Mouse (Mus musculus): ENCODE results near the gene Snapc5.

The Snapc5 gene

GRCm38 (mm10) chr9:64199897-64200296, 20.8 kb downstream of the Snapc5 start:
- DNase-seq (ENCODE audit: low spot score), result no peak

DNA sequence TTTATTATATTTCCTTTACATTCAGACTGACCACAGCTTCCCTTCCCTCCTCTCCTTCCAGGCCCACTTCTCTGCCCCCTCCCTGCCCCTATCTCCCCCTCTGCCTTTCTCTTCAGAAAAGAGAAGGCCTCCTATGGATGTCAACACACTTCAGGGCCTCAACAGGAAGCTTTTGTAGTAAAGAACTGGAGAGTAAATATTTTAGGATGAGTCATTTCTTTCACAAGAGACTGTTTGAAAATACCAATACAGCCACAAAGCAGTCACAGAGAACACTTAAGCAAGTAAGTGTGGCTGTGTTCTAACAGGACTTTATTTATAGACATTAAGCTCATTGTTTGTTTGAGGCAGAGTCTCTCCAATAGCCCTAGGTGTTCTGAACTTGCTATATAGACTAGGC, 23.3 kb downstream of the Snapc5 start:
- DNase-seq (ENCODE audit: low spot score), result no peak

DNA sequence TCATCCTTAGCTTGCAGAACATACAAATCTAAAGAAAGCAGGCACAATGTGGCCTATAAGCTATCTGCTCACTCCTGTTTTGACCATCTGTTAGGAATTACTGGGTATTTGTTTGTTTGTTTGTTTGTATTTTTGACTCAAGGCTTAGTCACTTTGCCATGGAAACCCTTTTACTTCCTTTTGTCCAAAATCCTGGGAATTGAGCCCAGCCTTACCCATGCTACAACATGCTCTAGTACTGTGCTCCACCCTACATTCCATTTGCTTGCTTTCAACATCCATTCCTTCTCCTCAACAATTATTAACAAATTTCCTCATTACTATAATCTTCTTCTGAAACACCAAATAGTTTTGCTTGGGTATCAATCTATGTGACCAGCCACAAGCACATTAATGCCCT, 23.8 kb downstream of the Snapc5 start:
- no peak for DNase-seq (ENCODE audit: low spot score)

GRCm38 (mm10) chr9:64207509-64208084, 28.5 kb downstream of the Snapc5 start:
- no peak for DNase-seq (ENCODE audit: low spot score)

DNA sequence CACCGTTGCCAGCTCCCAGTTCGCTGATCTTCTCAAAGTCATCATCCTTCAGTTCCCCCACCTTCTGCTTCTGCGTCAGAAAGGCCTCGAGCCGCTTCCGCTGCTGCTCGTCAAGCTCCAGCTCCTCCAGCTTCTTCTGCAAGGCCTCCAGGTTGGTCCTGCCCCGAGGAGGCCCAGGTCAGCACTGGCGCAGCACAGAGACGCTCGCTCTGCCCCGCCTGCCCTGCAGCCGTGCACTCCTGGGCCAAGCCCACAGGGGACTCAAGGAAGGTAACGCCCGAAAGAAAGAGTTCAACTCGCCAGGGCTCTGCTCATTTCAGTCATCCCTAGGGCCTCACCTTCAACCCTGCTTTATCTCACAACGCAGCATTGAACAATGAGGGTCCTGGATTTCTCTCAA, 35.4 kb downstream of the Snapc5 start:
- no peak for DNase-seq (ENCODE audit: low spot score)

DNA sequence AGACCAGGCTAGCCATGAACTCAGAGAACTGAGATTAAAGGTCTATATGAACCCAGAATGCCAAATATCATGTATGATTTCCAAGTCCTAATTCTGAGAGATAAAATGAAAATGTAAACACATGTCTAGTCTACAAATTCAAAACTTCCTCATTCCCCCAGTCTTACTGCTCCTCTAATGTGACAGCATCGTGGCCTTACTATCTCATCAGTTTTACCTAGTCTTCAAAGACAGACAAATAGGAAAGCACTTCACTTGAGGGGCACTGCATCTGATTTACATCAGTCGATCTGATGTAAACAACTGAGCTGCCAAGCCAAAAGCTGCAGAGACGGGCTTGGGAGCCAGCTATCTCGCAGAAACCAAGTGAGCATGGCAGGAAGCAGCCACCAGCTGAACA, 37.0 kb downstream of the Snapc5 start:
- DNase-seq (ENCODE audit: low spot score), result no peak

- DNase-seq (ENCODE audit: low spot score), result no peak
Observed at GRCm38 (mm10) chr9:64216641-64217040, 37.6 kb downstream of the Snapc5 start.

DNA sequence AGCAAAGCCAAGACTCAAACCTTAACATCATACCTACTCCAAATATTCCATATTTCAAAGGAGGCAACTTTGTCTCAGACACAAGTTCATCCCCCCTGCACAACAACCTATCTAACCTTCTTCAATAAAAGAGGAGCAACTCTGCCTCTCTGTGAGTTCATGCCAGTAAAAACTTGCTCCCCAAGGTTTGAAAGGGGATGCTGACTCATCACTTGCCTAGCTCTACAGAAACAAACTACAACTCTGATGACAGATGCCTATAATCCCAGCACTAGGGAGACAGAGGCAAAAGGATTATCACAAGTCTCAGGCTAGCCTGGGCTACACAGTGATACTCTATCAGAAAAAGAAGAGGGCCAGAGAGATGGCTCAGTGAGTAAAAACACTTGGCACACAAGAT, 38.8 kb downstream of the Snapc5 start:
- no peak for DNase-seq (ENCODE audit: low spot score)

DNA sequence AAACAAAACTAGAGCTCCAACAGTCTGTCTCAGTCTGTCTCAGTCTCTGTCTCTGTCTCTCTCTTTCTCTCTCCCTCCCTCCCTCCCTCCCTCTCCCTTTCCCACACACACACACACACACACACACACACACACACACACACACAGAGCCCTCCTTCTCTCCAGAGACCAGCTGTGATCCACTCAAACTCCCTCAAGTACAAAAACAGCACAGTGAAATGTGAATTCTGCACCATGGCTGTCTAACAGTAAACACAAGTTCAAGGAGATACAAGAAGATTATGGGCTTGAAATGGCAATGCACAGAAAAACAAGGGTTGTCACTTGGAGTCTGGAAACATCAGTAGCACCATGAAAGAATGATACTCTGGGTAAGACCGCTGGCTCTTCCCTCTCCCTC, 40.2 kb downstream of the Snapc5 start:
- DNase-seq (ENCODE audit: low spot score), result no peak

- no peak for DNase-seq (ENCODE audit: low spot score)
Observed at GRCm38 (mm10) chr9:64219772-64220420, 40.8 kb downstream of the Snapc5 start.

- no peak for DNase-seq (ENCODE audit: low spot score)
Observed at GRCm38 (mm10) chr9:64220603-64221002, 41.5 kb downstream of the Snapc5 start.

DNA sequence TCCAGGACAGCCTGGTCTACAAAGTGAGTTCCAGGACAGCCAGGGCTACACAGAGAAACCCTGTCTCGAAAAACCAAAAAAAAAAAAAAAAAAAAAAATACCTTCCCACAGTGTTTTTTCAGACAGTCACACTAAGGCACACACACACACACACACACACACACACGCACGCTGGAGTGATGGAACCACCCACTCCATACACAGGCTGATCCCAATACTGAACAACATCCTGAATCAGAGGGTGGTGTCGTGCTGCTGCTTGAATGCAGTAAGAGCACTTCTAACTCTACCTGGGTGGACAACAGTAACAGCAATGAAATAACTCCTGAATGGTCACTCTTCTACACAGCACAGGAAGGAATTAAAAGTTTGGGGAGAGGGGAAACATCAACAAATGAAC, 42.4 kb downstream of the Snapc5 start:
- DNase-seq (ENCODE audit: low spot score), result no peak

GRCm38 (mm10) chr9:64222098-64222497, 43.0 kb downstream of the Snapc5 start:
- DNase-seq (ENCODE audit: low spot score), result no peak

DNA sequence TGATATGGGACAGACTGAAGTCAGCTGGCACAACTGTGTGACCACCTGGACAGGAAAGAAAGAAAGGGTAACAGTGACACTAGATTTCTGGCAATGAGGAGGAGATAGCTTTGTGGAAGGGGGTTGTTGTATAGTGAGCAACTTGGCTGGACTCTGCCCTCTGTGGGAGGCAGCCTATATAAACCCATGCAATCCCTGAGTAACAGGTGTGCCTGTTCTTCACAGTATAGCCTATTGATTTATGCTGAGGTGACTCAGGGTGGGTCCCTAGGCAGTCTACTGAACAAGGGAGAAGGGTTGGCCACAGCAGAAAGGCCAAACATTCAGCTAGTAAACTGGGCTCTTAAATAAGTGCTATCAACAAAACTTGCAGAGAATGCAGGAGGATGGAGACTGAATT, 46.7 kb downstream of the Snapc5 start:
- DNase-seq (ENCODE audit: low spot score), result no peak

- DNase-seq (ENCODE audit: low spot score), result no peak
Observed at GRCm38 (mm10) chr9:64227736-64228135, 48.7 kb downstream of the Snapc5 start.

DNA sequence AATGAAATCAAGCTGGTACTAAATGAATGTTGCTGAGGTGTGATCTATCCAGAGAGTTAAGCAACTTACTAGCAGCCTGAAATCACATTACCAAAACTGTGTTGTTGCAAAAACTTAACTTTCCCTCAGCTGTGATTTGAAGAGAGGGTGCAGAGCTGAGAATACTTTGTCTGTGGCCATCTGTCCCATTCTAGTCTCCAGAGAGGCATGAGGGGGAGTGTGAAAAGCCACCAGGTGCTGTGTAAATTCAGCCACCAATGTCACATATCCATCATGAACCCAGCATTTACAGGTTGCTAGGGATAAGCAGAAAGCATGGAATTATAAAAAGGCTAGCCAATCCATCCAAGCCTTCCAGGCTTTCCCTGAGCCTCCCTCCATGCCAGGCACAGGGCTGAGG, 49.9 kb downstream of the Snapc5 start:
- DNase-seq (ENCODE audit: low spot score), result no peak

- DNase-seq (ENCODE audit: low spot score), result no peak
Observed at GRCm38 (mm10) chr9:64231171-64231570, 52.1 kb downstream of the Snapc5 start.

- no peak for DNase-seq (ENCODE audit: low spot score)
Observed at GRCm38 (mm10) chr9:64231674-64232073, 52.6 kb downstream of the Snapc5 start.

- no peak for DNase-seq (ENCODE audit: low spot score)
Observed at GRCm38 (mm10) chr9:64232257-64232957, 53.3 kb downstream of the Snapc5 start.
